Comparison of ENCODE assay signal across 8 mouse cellular contexts in genomic region chr9:24503858-24504219, GRCm38 (mm10). TPM values are rescaled to one million over a fixed set of nuclear protein-coding genes. Genes with fewer than 3 reads are reported as not detected.
DNase-seq lines count a peak whose midpoint lies in the region; ATAC-seq lines count a peak whose summit lies in the region.

No protein-coding gene starts in this region.

- no peak for DNase-seq in heart, embryonic 10.5 days (ENCODE audit: low spot score)
- DNase-seq in heart, postnatal 36 days = no peak
- peak; percentile 65 for DNase-seq in adipocyte (ENCODE audit: low spot score)
- no peak for DNase-seq in layer of hippocampus, adult 9-11 months
- DNase-seq in gastrocnemius, postnatal 10 days = no peak

- 27% methylated on average over 5 of the region's 5 CpGs for WGBS in heart, embryonic 10.5 days
- WGBS in heart, embryonic 11.5 days (ENCODE audit: insufficient replicate concordance) = 19% methylated on average over 5 of the region's 5 CpGs
- WGBS in liver, embryonic 12.5 days (ENCODE audit: insufficient replicate concordance) = 14% methylated on average over 5 of the region's 5 CpGs
- 9% methylated on average over 5 of the region's 5 CpGs for WGBS in stomach, embryonic 14.5 days

- H3K4me1 ChIP-seq in heart, embryonic 10.5 days = peaks cover 19% of the 10 kb centered on the region
- H3K4me1 ChIP-seq in heart, embryonic 11.5 days (ENCODE audit: control insufficient read depth, insufficient read depth, low read length) = peaks cover 9% of the 10 kb centered on the region
- peaks cover 41% of the 10 kb centered on the region for H3K4me1 ChIP-seq in liver, embryonic 12.5 days
- H3K4me1 ChIP-seq in stomach, embryonic 14.5 days (ENCODE audit: control insufficient read depth, insufficient read depth, low read length) = peaks cover 4% of the 10 kb centered on the region; the same call in 1 of the 2 replicates

- H3K4me3 ChIP-seq in heart, embryonic 10.5 days = peak overlapping the region; percentile 87
- H3K4me3 ChIP-seq in heart, embryonic 11.5 days (ENCODE audit: low read depth, low read length) = peak overlapping the region; percentile 82
- H3K4me3 ChIP-seq in liver, embryonic 12.5 days = peak overlapping the region; percentile 85
- H3K4me3 ChIP-seq in stomach, embryonic 14.5 days (ENCODE audit: low read depth, low read length) = peak overlapping the region; percentile 67

- ATAC-seq in heart, embryonic 11.5 days (replicated peaks; ENCODE audit: insufficient number of reproducible peaks, low FRiP score, low TSS enrichment) = no peak
- no peak for ATAC-seq in liver, embryonic 12.5 days
- no peak for ATAC-seq in stomach, embryonic 14.5 days (ENCODE audit: insufficient number of reproducible peaks, insufficient read depth, low FRiP score, low read depth)

- no peaks in the 10 kb centered on the region for H3K36me3 ChIP-seq in heart, embryonic 10.5 days
- no peaks in the 10 kb centered on the region for H3K36me3 ChIP-seq in heart, embryonic 11.5 days (ENCODE audit: control insufficient read depth, insufficient read depth, low read length)
- peaks cover 2% of the 10 kb centered on the region; the same call in 1 of the 2 replicates for H3K36me3 ChIP-seq in liver, embryonic 12.5 days
- no peaks in the 10 kb centered on the region for H3K36me3 ChIP-seq in stomach, embryonic 14.5 days (ENCODE audit: control insufficient read depth, insufficient read depth, low read length)

- peak overlapping the region; percentile 79 for H3K4me2 ChIP-seq in heart, embryonic 11.5 days
- peak overlapping the region; percentile 74 for H3K4me2 ChIP-seq in liver, embryonic 12.5 days
- peak overlapping the region; percentile 64 for H3K4me2 ChIP-seq in stomach, embryonic 14.5 days (replicated peaks; ENCODE audit: low read depth, low read length)

- H3K27me3 ChIP-seq in heart, embryonic 10.5 days (ENCODE audit: insufficient read depth, poor library complexity, severe bottlenecking) = no peaks in the 10 kb centered on the region
- H3K27me3 ChIP-seq in heart, embryonic 11.5 days (ENCODE audit: control insufficient read depth, insufficient read depth, low read length) = no peaks in the 10 kb centered on the region
- H3K27me3 ChIP-seq in liver, embryonic 12.5 days (replicated peaks) = no peaks in the 10 kb centered on the region
- H3K27me3 ChIP-seq in stomach, embryonic 14.5 days (ENCODE audit: control insufficient read depth, insufficient read depth, low read length) = no peaks in the 10 kb centered on the region

- H3K27ac ChIP-seq in heart, embryonic 10.5 days = peak overlapping the region; percentile 95
- peak overlapping the region; percentile 63; the same call in 1 of the 2 replicates for H3K27ac ChIP-seq in heart, embryonic 11.5 days (ENCODE audit: low read depth, low read length)
- peak overlapping the region; percentile 75 for H3K27ac ChIP-seq in liver, embryonic 12.5 days
- H3K27ac ChIP-seq in stomach, embryonic 14.5 days (ENCODE audit: low read length) = peak overlapping the region; percentile 74

- intact Hi-C loops in heart, postnatal 36 days (cut with DNase I) = no loop called here

- H3K9ac ChIP-seq in heart, embryonic 11.5 days (ENCODE audit: low read depth, low read length) = peak overlapping the region; percentile 68
- H3K9ac ChIP-seq in liver, embryonic 12.5 days = peak overlapping the region; percentile 79
- peak overlapping the region; percentile 42 for H3K9ac ChIP-seq in stomach, embryonic 14.5 days (replicated peaks; ENCODE audit: low read depth, low read length)

- no peaks in the 10 kb centered on the region for H3K9me3 ChIP-seq in heart, embryonic 10.5 days
- H3K9me3 ChIP-seq in heart, embryonic 11.5 days (replicated peaks; ENCODE audit: control insufficient read depth, low read length) = no peaks in the 10 kb centered on the region
- H3K9me3 ChIP-seq in liver, embryonic 12.5 days (replicated peaks) = no peaks in the 10 kb centered on the region
- no peaks in the 10 kb centered on the region for H3K9me3 ChIP-seq in stomach, embryonic 14.5 days (ENCODE audit: control insufficient read depth, low read depth, low read length)

RNA-seq across cellular contexts. Expression of gene Dpy19l1, which starts 0.9 kb away (rescaled TPM):
- polyA plus RNA-seq in heart, embryonic 10.5 days (2016; fragmentation: Nextera tagmentation; extraction: Ambion mirVana) = 7.0 and 9.6 TPM in 2 replicates
- total RNA-seq in heart, postnatal 36 days (2021) = 1 to 10 TPM; 8.3 to 9.0 TPM
- 14.7 and 15.8 TPM in 2 replicates for polyA plus RNA-seq in heart, embryonic 11.5 days (2014; fragmentation: Nextera tagmentation; extraction: Ambion mirVana)
- polyA plus RNA-seq in liver, embryonic 12.5 days (2016; fragmentation: Nextera tagmentation; extraction: Ambion mirVana) = 27.4 and 30.8 TPM in 2 replicates
- 15.7 and 16.9 TPM in 2 replicates for polyA plus RNA-seq in stomach, embryonic 14.5 days (2014; fragmentation: Nextera tagmentation; extraction: Ambion mirVana)
- total RNA-seq in gastrocnemius, postnatal 10 days (2021) = 10 to 100 TPM; 13.6 to 17.4 TPM
